Mouse (Mus musculus): ENCODE measurements around the gene 4933406M09Rik. TPM values are rescaled to one million over a fixed set of nuclear protein-coding genes. Genes with fewer than 3 reads are reported as not detected.

4933406M09Rik gene
- polyA plus RNA-seq, 1 experiment = not detected

GRCm38 (mm10) chr1:134419176-134419575 lies 33.4 kb downstream of the 4933406M09Rik start:
- peaks cover 31% of the 10 kb centered on the region for H3K4me1 ChIP-seq (ENCODE audit: control insufficient read depth, insufficient read depth, low read length)
- no peak overlapping the region for H3K4me3 ChIP-seq (ENCODE audit: insufficient read depth, low read length)
- TF ChIP-seq CTCF (IDR thresholded peaks at IDR 0.05; ENCODE audit: borderline replicate concordance, insufficient read depth, low read length) = no peak
- no peak for TF ChIP-seq POLR2A (IDR thresholded peaks at IDR 0.05; ENCODE audit: low read depth, low read length)
- H3K27ac ChIP-seq (ENCODE audit: insufficient read depth, low read length) = peak overlapping the region; percentile 68

GRCm38 (mm10) chr1:134419751-134420458 lies 34.2 kb downstream of the 4933406M09Rik start:
- H3K4me1 ChIP-seq (ENCODE audit: control insufficient read depth, insufficient read depth, low read length) = peaks cover 27% of the 10 kb centered on the region
- TF ChIP-seq POLR2A (IDR thresholded peaks at IDR 0.05; ENCODE audit: low read depth, low read length) (no peak), CTCF (IDR thresholded peaks at IDR 0.05; ENCODE audit: borderline replicate concordance, insufficient read depth, low read length) (no peak)
- H3K27ac ChIP-seq (ENCODE audit: insufficient read depth, low read length) = peak overlapping the region; percentile 68
- no peak overlapping the region for H3K4me3 ChIP-seq (ENCODE audit: insufficient read depth, low read length)

GRCm38 (mm10) chr1:134423911-134424310 lies 38.2 kb downstream of the 4933406M09Rik start:
- Histone ChIP-seq H3K27ac (ENCODE audit: insufficient read depth, low read length) (no peak overlapping the region), H3K4me3 (ENCODE audit: insufficient read depth, low read length) (no peak overlapping the region), H3K4me1 (ENCODE audit: control insufficient read depth, insufficient read depth, low read length) (peaks cover 14% of the 10 kb centered on the region)
- TF ChIP-seq POLR2A (IDR thresholded peaks at IDR 0.05; ENCODE audit: low read depth, low read length) (no peak), CTCF (IDR thresholded peaks at IDR 0.05; ENCODE audit: borderline replicate concordance, insufficient read depth, low read length) (no peak)

GRCm38 (mm10) chr1:134426289-134426688 lies 40.5 kb downstream of the 4933406M09Rik start:
- Histone ChIP-seq H3K4me1 (ENCODE audit: control insufficient read depth, insufficient read depth, low read length) (no peaks in the 10 kb centered on the region), H3K27ac (ENCODE audit: insufficient read depth, low read length) (no peak overlapping the region), H3K4me3 (ENCODE audit: insufficient read depth, low read length) (no peak overlapping the region)
- TF ChIP-seq CTCF (IDR thresholded peaks at IDR 0.05; ENCODE audit: borderline replicate concordance, insufficient read depth, low read length) = no peak
- TF ChIP-seq POLR2A (IDR thresholded peaks at IDR 0.05; ENCODE audit: low read depth, low read length) = no peak

GRCm38 (mm10) chr1:134433002-134433401 lies 47.3 kb downstream of the 4933406M09Rik start:
- no peaks in the 10 kb centered on the region for H3K4me1 ChIP-seq (ENCODE audit: control insufficient read depth, insufficient read depth, low read length)
- TF ChIP-seq POLR2A (IDR thresholded peaks at IDR 0.05; ENCODE audit: low read depth, low read length) (no peak), CTCF (IDR thresholded peaks at IDR 0.05; ENCODE audit: borderline replicate concordance, insufficient read depth, low read length) (no peak)

GRCm38 (mm10) chr1:134433473-134433872 lies 47.7 kb downstream of the 4933406M09Rik start:
- TF ChIP-seq CTCF (IDR thresholded peaks at IDR 0.05; ENCODE audit: borderline replicate concordance, insufficient read depth, low read length) (no peak), POLR2A (IDR thresholded peaks at IDR 0.05; ENCODE audit: low read depth, low read length) (no peak)
- H3K27ac ChIP-seq (ENCODE audit: insufficient read depth, low read length) = no peak overlapping the region
- no peaks in the 10 kb centered on the region for H3K4me1 ChIP-seq (ENCODE audit: control insufficient read depth, insufficient read depth, low read length)
- no peak overlapping the region for H3K4me3 ChIP-seq (ENCODE audit: insufficient read depth, low read length)

More at GRCm38 (mm10) chr1:134433002-134433401, 47.3 kb downstream of the 4933406M09Rik start:
- no peak overlapping the region for H3K4me3 ChIP-seq (ENCODE audit: insufficient read depth, low read length)
- H3K27ac ChIP-seq (ENCODE audit: insufficient read depth, low read length) = no peak overlapping the region

GRCm38 (mm10) chr1:134435414-134435813 lies 49.7 kb downstream of the 4933406M09Rik start:
- Histone ChIP-seq H3K4me1 (ENCODE audit: control insufficient read depth, insufficient read depth, low read length) (no peaks in the 10 kb centered on the region), H3K4me3 (ENCODE audit: insufficient read depth, low read length) (no peak overlapping the region), H3K27ac (ENCODE audit: insufficient read depth, low read length) (no peak overlapping the region)
- TF ChIP-seq POLR2A (IDR thresholded peaks at IDR 0.05; ENCODE audit: low read depth, low read length) (no peak), CTCF (IDR thresholded peaks at IDR 0.05; ENCODE audit: borderline replicate concordance, insufficient read depth, low read length) (no peak)

GRCm38 (mm10) chr1:134440437-134440836 lies 54.7 kb downstream of the 4933406M09Rik start:
- Histone ChIP-seq H3K4me3 (ENCODE audit: insufficient read depth, low read length) (no peak overlapping the region), H3K27ac (ENCODE audit: insufficient read depth, low read length) (no peak overlapping the region), H3K4me1 (ENCODE audit: control insufficient read depth, insufficient read depth, low read length) (no peaks in the 10 kb centered on the region)
- TF ChIP-seq CTCF (IDR thresholded peaks at IDR 0.05; ENCODE audit: borderline replicate concordance, insufficient read depth, low read length) = no peak
- TF ChIP-seq POLR2A (IDR thresholded peaks at IDR 0.05; ENCODE audit: low read depth, low read length) = no peak

Other genes starting within 250 kb of the 4933406M09Rik start
- gene Chil1, start 203.8 kb upstream of the 4933406M09Rik start, polyA plus RNA-seq (2011; ENCODE audit: insufficient read length, low read depth, missing spikeins) = 5.0 and 9.6 TPM in 2 replicates
- not detected in 2 replicates for gene Mybph, start 192.5 kb upstream of the 4933406M09Rik start, polyA plus RNA-seq (2011; ENCODE audit: insufficient read length, low read depth, missing spikeins)
- 0.20 and 0.79 TPM in 2 replicates for gene Adora1, start 150.5 kb upstream of the 4933406M09Rik start, polyA plus RNA-seq (2011; ENCODE audit: insufficient read length, low read depth, missing spikeins)
- gene Myog, start 96.0 kb upstream of the 4933406M09Rik start, polyA plus RNA-seq (2011; ENCODE audit: insufficient read length, low read depth, missing spikeins) = not detected in 2 replicates
- gene Ppfia4, start 53.0 kb upstream of the 4933406M09Rik start, polyA plus RNA-seq (2011; ENCODE audit: insufficient read length, low read depth, missing spikeins) = 1.2 and 1.4 TPM in 2 replicates
- 66.3 and 68.0 TPM in 2 replicates for gene Tmem183a, start 24.0 kb upstream of the 4933406M09Rik start, polyA plus RNA-seq (2011; ENCODE audit: insufficient read length, low read depth, missing spikeins)
- 135 and 158 TPM in 2 replicates for gene Cyb5r1, start 19.6 kb downstream of the 4933406M09Rik start, polyA plus RNA-seq (2011; ENCODE audit: insufficient read length, low read depth, missing spikeins)
- 87.5 and 99.8 TPM in 2 replicates for gene Adipor1, start 29.4 kb downstream of the 4933406M09Rik start, polyA plus RNA-seq (2011; ENCODE audit: insufficient read length, low read depth, missing spikeins)
- gene Klhl12, start 69.6 kb downstream of the 4933406M09Rik start, polyA plus RNA-seq (2011; ENCODE audit: insufficient read length, low read depth, missing spikeins) = 14.0 and 16.4 TPM in 2 replicates
- 21.5 and 22.7 TPM in 2 replicates for gene Rabif, start 108.7 kb downstream of the 4933406M09Rik start, polyA plus RNA-seq (2011; ENCODE audit: insufficient read length, low read depth, missing spikeins)
- gene Mgat4e, start 163.7 kb downstream of the 4933406M09Rik start, polyA plus RNA-seq (2011; ENCODE audit: insufficient read length, low read depth, missing spikeins) = not detected in 2 replicates
- gene Kdm5b, start 174.2 kb downstream of the 4933406M09Rik start, polyA plus RNA-seq (2011; ENCODE audit: insufficient read length, low read depth, missing spikeins) = 69.1 and 71.7 TPM in 2 replicates

Data from embryonic fibroblast, embryonic 13.5 days (primary cell).